Mouse (Mus musculus) lung, postnatal 36 days (tissue): ENCODE measurements at regions not wholly inside any gene's neighbourhood (a gene's known extent, or its start where the extent isn't known, plus 50 kb on each side); places are given as distances from the start of the nearest gene placed in this dataset.

ENCODE experiments used
- DNase-seq: peaks from one replicate; pipeline ENCODE4 v3.0.0; 2022; ENCODE audit warnings: mixed read lengths

DNA sequence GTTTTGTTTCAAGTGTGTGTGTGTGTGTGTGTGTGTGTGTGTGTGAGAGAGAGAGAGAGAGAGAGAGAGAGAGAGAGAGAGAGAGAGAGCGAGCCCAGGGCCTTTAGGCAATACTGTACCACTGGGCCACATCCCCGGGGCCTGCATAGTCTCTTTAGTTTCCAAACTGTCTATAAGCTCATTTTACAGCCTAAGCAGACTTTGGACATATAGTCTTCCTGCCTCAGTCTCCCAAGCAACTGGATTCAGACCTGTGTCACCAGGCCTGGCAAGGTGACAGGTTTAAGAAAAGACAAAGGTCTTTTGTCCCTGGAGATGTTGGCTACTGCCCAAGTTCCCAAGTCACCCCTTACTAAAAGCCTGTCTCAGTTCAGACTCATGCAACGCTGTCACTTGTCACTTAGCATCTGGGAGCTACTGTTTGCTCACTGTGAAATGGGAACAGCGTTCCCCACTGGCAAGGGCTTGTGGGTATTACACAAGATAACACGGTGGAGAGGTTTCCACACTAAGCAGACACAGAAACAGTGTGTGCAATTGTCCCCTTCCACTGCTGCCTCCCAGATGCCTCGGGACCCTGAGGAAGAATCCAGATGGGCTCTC, 113.6 kb upstream of the Irf2bp2 start:
- peak; percentile 61 for DNase-seq

DNA sequence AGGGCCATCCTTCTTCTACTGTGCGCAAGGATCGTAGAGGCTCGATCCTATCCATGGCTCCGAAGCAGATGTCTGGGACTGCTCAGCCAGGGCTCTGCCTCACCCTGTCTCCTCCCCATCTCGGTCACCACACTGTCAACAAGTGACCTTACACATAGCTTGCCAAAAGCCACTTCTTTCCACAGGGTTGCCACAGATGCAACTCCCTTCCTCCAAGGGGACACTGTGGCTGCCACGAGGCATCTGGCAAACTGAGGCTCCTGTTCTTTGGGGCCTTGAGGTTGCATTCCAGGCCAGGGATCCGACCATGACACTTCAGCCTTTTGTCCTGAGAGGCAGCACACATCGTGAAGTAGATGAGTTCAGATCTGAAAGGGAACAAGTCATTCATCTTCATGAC, 112.5 kb upstream of the Irf2bp2 start:
- no peak for DNase-seq

DNA sequence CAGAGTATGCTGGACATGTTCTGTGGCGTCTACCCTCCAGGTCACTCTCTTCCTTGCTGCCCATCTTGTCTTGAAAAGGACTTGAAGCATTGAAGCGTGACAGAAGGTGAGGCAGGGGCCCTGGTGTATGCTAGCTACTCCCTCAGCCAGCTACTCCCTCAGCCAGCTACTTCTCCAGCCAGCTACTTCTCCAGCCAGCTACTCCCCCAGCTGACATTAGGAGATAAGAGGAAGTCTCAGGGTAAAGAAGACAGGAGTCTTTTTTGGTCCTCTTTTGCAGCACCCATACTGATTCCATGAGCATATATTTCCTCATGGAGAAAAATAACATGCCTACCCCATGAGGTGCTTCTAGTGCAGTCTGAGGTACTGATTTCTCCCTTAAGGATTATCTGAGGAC, 111.6 kb upstream of the Irf2bp2 start:
- DNase-seq, result no peak

DNA sequence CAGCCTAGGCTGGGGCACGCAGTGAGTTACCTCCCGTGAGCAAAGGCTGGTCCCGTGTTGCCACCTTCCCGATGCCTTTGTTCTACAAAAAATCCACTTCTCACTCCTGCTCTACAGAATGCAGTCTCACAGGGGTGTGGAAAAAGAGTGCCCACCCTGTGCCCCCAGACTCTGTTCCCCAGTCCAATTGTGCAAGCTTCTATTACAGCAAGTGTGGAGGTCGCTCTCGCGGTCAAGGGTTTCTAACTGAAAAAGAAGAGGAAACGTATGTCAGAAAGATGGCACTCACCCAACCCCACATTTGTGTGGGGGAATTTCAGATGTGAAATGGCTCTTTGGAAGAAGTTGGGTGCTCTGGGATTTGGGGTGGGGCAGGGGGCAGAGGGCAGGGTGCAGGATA, 110.9 kb upstream of the Irf2bp2 start:
- DNase-seq, result no peak

DNA sequence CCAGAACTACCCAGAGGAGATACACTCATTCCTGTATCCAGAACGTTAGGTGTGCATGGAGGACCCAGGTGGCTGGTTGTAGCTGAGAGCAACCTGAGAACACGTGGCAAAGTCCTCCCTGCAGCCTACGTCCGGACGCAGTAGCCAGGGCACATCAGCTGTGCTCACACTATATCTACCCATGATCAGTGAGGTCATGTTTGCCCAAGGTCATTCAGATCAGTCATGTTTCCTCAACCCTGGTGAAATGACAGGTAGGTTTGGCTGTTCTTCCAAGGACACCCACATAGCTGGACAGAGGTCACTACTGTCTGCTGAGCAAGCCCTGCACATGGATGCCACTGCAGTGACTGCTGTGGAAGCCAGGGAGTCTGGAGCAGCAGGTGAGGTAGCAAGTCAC, 109.8 kb upstream of the Irf2bp2 start:
- DNase-seq, result no peak

DNA sequence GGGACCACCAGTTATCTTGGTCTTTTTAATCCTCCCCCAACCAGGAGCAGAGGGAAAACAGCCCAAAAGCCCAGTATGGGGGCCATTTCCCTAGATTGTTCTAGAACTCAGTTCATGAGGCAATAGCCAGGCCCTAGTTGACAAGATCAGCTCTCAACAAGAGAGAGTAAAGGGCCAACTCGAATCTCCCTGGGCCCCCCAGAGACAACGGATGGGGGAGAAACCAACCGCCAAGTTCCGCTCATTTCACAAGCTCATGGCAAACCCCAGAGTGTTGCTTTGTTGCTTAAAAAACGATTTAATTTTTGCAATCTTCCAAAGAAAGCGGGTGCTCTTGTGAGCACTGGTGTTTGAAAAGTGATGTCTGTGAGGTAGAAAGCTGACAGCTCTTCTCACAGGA, 108.5 kb upstream of the Irf2bp2 start:
- DNase-seq, result no peak

DNA sequence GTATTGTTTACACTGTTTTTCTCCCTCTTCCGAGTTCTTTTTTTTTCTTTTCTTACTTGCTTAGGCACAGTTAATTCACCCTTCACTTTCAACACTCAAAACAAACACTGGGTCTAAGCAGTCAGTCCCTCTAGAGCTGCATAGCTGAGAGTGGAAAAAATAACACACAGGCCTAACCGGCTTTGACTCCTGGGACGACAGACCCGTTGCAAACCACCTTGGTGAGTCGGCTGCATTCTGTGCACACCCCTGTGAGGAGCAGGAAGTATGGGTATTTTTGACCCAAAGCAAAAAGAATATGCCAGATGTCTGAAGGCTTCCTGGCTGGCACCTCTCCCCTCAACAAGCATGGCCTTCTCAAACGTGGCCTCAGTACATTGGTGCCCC, 105.6 kb upstream of the Irf2bp2 start:
- DNase-seq, result peak; percentile 56

DNA sequence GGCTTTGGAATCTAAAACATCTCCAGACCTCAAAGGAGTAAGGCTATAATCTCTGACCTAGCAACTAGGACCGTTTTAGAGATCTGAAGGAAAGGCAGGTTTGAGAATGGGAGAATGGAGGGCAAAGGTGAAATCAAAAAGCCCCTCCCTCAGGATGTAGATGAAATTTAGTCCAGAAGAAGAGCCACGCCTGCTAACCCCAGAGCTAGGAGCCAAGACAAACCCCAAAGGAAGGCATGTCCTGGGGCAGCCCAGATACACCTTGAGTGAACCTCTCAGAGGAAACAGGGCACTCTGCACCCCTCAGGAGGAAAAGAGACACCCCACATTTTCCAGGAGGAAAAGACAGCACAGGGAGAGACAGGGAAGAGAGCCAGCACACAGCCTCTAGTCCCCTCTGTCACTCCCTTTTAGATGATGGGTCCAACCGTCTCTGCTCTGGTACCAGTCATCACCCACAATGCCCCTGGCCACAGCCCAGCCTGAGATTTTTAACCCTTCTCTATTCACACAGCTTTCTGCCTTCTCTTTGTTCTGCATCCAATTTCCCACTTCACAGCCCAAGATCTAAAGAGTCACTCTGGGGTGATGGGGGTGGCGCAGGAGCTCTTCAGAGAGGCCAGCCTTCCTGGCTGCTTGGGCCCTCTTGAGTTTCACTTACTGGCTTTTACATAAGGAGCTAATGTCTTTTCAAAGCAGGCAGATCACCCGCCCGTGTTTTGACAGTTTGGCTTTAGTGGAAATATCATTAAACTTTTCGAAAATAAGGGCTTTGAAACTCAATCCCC, 105.0 kb upstream of the Irf2bp2 start:
- DNase-seq, result peak; percentile 84

DNA sequence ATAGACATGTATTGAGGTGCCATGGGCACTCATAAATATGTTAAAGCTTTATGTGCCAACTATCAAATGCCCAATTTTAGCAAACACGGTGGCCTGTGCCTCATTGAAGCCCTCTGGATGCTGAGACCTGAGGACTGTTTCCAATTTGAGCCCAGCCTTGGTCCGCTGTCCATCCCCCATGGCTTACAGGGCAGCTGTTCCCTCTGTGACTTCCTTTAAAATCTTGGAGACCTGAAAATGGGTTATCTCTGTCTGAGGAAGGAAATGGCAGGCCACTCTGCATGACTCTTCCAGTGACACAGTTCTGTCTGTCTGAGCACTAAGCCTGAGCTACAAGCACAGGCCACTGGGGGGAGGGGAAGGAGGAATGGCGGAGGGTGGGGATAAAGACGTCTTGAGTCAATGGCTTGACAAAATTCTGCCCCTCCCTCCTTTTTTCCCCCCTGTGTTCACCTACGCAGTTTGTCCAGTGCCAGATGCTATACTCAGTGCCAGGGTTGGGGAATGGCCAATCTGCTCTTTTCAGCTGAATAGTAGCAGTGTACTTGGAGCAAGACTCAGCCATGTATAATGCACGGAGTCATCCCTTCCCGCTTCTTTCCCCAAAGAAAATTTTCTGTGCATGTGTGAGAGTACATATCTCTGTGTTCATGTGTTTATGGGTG, 102.7 kb upstream of the Irf2bp2 start:
- DNase-seq, result no peak

DNA sequence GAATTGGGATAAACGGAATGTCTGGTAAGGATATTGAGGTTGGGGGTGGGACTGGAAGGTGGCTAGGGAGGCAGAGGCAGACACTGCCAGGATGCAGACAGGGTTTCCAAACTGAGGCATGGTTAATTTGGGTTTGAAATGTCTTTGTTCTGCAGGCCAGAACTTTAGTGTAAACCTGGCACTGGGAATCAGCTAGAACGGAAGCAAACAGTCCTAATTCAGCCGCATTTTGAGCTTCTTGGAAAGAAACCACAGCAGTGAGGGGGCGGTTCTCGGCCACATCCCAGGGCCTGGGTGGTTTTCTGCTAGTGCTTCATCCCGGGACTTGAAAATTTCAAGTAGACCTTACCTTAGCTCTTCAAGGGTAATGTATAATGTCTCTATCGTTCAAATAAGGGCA, 100.6 kb upstream of the Irf2bp2 start:
- DNase-seq, result peak; percentile 67

DNA sequence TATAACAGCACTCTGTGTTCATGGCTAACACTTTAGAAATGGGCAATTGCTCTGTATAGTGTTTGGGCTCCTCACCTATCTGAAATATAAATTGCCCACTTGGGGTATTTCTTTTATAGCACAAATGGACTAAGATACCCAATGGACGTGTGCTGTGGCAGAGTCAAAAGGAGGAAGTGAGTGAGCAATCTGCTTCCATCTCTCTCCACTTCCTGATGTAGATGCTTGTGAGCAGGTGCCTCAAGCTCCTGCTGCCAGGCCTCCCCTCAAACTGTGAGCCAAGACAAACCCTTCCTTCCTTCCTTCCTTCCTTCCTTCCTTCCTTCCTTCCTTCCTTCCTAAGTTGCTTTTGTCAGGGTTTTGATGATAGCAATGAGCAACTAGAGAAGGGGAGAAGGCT, 99.9 kb upstream of the Irf2bp2 start:
- DNase-seq, result no peak

DNA sequence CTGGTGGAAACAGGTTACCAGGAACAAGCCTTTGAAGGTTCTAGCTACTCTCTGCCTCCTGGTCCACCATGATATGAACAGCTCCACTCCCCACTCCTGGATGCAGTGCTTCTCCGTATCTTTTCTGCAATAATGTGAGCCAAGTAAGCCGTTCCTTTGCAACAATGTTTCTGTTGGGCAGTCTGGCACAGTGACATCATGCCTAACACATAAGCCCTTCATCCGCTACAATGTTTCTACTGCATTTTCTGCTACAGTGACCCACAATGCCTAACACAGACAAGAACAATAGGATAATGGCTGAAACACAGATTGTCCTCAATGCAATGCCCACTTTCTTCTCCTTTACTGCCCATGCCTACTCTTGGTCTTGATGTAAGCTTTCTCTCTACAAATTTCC, 98.9 kb upstream of the Irf2bp2 start:
- DNase-seq, result no peak

DNA sequence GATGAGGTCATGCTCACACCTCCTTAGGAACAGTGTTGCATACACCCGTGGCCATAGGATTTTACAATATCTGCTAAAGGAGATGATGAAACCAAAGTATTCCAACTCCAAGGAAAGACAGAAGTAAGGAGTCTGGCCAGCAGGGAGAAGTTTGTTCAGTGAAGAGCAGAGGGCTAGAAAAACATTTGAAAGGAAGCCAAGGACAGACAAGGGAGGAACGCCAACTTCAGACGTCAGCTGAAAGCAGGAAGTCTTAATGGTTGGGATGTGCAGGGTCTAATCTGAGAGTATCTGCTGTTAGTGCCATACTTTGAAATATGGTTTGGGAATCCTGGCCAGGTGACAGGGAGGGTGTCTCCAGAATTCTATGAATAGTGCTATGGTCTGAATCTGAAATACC, 98.5 kb upstream of the Irf2bp2 start:
- peak; percentile 87 for DNase-seq

DNA sequence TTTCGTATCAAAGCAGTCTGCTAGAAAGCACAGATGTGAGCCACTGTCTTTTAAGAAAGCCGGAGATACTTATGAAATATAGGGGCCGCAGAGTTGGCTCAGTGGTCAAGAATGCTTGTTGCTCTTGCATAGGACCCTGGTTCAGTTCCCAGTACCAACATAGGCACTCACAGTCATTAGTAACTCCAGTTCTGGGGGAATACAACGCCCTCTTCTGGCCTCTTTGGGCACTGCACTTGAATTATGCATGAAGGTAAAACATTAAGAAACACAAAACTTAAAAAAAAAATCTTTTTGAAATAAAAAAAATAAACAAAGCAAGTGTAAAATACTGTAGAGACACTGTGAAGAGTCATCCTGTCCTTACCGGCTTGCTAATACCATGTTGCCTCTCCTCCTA, 94.7 kb upstream of the Irf2bp2 start:
- DNase-seq, result no peak

DNA sequence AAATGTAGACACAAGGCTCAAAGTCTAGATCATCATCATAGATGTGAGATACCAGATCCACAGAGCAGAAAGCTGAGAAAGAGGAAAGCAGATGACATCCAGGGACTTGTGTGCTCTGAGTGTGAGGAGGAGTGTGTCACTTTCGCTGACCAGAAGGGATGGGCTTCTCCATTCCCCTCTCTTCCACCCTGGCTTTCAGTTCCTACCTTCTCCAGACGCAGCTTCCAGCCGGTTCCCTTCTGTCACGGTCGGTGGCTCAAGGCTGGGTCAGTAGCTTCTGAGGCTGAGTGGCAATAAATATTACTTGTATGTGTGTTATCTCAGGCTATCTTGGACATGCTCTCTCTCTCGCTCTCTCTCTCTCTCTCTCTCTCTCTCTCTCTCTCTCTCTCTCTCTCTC, 94.2 kb upstream of the Irf2bp2 start:
- no peak for DNase-seq

DNA sequence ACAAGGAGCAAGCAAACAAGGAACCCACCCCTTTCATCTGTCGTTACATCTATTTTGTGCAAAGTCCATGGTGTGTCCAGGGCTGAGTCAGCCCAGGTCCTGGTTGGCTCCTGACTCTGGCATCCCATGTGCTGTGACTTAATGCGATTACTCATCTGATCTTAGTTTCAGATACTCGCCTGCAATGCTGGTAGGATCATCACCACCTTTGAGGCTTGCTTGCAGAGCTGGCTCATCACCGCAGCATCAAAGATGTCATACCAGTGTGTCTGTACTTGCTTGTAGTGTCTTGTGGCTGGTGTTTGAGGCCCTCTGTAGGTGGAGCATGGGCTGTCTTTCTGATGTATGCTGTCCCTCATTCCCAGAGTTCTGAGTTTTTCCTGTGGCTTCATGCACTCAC, 93.0 kb upstream of the Irf2bp2 start:
- DNase-seq, result no peak

DNA sequence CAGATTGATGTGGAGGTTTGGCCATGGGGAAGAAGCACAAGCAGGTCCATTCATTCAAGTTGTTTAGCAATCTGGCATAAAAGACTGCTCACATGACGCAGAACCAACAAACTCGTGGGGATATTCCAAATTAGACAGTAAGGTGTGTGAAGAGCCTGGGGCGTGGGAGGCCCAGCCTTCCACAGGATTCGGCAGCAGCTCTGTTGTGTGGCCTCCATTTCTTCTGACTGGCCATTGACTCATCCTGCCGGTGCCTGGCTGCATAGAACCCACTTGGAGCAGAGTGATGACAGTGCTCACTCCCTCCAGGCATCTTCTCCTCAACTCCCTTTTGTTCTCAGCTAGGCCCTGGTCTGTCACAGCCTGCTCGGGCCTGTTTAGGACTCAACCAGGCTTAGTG, 91.6 kb upstream of the Irf2bp2 start:
- no peak for DNase-seq

DNA sequence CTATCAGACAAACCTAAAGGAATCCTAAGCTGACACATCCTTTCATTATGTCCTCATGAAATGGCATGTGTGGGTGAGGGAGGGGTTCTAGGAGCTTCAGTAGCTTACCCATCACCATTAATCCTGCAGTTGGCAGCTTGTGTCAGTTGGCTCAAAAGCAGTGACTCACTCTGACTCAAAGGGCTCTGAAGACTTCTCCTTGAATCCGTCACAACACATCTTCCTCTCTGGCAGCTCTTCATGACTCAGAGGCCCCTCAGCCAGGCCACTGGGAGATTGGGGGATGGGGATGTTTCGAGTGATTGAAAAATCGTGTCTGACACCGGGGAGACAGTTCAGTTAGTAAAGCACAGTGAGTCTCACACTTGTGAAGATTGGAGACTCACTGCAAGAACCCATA, 90.2 kb upstream of the Irf2bp2 start:
- peak; percentile 55 for DNase-seq

DNA sequence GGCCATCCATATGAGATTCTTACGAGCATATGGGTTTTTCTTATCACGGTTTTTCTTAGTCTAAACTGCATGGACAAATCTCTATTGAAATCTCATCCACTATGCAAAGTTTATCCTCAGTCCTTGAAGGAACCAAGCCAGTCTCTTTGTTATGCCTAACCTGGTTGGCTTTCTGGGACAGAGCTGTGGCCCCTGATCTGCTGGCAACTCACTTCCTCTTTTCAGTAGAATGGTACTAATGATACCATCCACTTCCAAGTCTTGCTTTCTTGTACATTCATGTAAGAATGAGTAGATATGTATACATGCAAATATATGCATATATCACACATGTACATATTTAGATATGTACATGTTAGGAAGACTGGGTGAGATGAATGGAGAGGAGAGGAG, 89.8 kb upstream of the Irf2bp2 start:
- DNase-seq, result no peak

DNA sequence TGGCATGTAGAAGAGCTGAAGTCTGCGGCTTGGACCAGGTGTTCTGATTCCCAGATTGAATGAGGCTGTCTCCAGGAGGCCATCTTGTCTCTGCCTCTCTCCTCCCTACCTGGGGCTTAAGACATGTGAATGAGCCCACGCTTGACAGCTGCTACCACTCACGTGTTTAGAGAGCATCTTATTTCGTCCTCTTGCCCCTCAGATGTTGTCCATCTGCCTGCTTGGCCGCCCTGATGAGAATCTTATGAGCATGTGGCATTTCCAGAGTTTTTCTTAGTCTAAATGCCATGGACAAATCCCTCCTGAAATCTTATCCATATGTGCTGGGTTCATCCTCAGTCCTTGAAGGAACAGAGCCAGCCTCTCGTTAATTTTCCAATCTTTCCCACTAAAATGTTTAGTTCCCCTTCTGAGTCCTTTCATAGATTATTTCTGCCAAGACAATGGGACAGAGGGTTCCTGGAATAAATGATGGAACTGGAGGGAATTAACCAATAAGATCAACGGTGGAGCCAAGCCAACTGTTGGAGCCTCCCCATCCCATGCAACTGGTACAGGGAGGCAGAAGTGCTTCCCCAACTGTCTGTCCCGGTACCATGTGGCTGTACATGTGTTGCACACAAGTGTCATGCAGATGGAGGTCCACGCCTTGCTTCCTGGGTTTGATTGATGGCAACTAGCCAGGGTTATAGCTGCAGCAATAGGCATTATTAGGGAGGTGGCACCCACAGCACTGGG, 89.2 kb upstream of the Irf2bp2 start:
- no peak for DNase-seq

DNA sequence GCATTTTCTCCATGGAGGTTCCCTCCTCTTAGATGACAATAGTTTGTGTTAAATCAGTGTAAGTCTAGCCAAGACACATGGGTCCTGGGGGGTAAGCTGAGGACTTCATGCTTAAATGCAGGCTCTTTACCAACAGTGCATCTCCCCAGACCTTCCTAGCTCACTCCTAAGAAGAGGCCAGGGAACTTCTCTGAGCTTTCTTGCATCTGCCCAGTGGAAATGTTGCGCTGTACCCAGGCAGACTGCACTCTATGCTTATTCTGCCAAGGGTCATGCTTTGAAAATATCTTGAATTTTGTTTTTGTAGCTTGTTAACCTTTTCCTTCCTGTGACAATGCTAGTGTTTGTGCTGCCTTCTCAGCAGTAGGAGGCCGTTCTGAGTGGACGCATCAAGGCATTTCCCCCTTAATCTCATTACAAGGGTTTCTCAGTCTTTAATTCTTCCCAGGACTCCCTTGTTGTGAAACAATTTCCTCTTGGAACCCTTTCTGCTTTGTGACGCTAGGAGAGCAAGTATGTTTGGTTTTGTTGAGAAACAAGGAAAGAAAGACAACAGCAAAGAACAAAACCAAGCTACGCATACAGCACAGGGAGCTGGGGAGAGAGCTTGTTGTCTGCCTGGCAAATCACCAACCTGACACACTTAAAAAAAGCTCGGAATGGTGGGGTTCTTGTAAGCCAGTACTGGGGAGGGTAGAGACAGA, 88.3 kb upstream of the Irf2bp2 start:
- DNase-seq, result peak; percentile 72

DNA sequence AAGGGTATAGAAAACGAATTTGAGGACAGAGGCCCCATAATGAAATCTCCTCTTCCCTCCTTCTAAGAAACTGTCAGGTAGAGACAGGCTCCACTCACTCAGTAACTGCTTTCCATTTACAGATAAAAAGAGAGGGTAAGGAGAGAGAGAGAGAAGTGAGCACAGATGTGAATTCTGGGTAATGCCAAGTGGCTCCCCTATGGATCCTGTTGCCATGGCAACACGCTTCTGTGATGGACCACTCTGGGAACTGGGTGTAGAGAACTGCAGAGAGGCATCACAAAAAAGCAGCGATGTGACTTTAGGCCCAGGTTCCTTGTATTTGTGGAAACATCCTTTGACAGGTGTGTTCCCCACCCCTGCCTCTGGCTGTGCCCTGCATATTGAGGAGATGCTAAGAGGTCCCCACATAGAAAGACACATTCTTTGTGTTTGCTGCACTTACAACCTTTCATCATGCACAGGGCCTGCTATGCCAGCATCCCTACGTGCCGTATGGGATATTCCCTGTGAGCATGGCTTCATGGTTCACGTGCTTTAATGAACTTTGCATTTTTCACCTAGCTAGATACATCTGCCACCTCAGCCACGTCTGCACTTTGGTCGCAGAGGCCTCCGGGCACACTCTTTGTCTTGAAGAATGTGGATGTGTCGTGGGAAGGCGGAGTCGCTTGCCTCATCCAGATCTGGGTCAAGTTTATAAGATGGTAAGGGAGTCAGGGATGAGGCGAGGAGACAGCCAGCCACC, 84.4 kb upstream of the Irf2bp2 start:
- no peak for DNase-seq
